Mouse (Mus musculus): Measurements from ENCODE around the gene Gata3.

DNA sequence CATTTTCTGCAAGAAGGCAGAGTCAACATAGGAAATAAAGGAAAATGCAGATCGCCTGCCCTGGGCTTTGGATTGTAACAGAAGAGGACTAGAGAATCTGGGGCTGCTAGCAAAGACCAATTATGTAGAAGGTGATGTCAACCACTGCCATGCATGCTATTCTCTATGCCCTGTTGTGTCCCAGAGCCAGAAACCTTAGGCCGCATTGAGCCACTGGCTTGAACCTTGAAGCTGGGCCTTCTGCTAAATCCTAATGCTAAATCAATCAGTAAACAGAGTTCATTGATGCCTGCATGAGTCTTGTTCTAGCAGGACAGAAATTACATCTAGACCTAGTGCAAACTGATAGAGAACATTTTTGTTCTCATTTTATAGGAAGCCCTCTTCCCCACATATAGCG lies 3.8 kb downstream of the Gata3 start:
- no peak for TF ChIP-seq CTCF (IDR thresholded peaks at IDR 0.05; ENCODE audit: low read depth)
- no peak for TF ChIP-seq EP300 (IDR thresholded peaks at IDR 0.05; ENCODE audit: low read depth)

All from heart, postnatal 0 days (tissue).